Mouse (Mus musculus): Measurements from ENCODE around the gene BC024978. TPM values are rescaled to one million over a fixed set of nuclear protein-coding genes. Genes with fewer than 3 reads are reported as not detected.

The BC024978 gene
- polyA plus RNA-seq, 1 experiment = 8.2 TPM

DNA sequence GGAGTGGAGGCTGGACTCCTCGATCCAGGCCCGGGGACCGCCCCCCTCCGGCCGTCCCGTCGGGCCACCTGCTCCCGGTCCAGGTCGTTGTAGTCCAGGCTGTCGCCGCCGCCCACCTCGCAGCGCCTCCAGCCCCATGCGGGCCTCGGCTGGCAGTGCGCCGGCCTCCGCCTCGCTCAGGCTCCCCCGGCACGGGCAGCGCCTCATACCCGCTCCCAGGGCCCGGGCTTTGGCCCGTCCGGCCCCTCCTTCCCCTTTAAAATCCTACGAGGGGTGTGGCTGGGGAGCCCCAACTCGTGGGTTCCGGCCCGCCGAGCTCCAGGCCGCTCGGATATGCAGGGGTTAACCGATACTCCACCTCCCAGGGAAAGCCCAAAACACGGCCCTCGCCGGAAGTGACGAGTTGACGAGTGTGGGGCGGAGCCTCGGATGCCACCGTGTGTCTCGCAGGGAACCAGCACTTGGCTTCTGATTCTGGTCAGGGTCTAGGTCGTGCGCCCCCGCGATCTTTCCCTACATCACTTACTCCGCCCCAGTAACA lies 32.8 kb downstream of the BC024978 start, which contains the start of gene Itpkc:
Gene Itpkc, minus strand, starts transcription at position 381 of the 541 bp plus-strand sequence.
- TF ChIP-seq GATA1 (IDR thresholded peaks at IDR 0.05; ENCODE audit: low read length) = no peak

- TF ChIP-seq GATA1 (IDR thresholded peaks at IDR 0.05; ENCODE audit: low read length) = no peak
Observed at GRCm38 (mm10) chr7:27228865-27229264, 33.3 kb downstream of the BC024978 start.

DNA sequence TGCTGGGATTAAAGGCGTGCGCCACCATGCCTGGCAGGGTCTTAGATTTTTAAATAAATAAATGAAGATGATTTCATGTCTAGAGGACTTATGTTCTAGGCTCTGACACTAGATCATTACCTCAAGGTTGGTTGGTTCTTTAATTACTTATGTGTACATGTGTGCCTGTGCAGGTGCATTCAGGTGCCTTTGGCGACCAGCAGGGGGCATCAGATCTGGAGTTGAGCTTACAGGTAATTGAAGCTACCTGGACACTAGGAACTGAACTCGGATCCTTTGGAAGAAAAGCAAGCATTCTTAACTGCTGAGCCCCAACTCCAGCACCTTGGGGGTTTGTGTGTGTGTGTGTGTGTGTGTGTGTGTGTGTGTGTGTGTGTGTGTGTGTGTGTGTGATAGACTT lies 35.2 kb downstream of the BC024978 start:
- no peak for TF ChIP-seq GATA1 (IDR thresholded peaks at IDR 0.05; ENCODE audit: low read length)

- no peak for TF ChIP-seq GATA1 (IDR thresholded peaks at IDR 0.05; ENCODE audit: low read length)
Observed at GRCm38 (mm10) chr7:27231693-27232331, 36.2 kb downstream of the BC024978 start.

DNA sequence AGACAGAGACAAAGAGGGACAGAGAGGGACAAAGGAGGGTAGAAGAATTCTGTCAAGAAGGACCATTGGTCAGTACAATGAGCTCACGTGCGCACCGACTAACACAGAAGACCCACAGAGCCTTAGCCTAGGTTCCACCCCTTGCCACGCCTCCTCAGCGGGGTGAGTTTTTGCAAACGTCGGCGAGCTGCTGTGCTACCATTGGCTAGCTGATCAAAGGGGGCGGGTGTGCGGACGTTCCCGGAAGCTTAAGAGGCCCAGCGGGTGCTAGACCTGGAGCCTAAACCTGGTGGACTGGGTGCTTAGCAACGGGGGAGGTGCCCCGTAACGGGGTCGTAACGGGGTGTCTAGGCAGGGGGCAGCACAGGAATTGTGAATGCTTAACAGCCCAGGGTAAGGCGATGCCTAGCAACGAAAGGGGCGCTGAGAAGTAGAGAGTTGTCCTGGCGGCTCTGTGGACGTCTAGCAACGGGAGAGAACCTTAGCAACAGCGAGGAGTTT lies 37.2 kb downstream of the BC024978 start, which contains the start of gene Coq8b:
Gene Coq8b, plus strand, starts transcription at position 243 of the 501 bp plus-strand sequence.
- TF ChIP-seq GATA1 (IDR thresholded peaks at IDR 0.05; ENCODE audit: low read length) = no peak

GRCm38 (mm10) chr7:27233300-27233699 lies 37.7 kb downstream of the BC024978 start:
- TF ChIP-seq GATA1 (IDR thresholded peaks at IDR 0.05; ENCODE audit: low read length) = no peak

GRCm38 (mm10) chr7:27235726-27236125 lies 40.1 kb downstream of the BC024978 start:
- TF ChIP-seq GATA1 (IDR thresholded peaks at IDR 0.05; ENCODE audit: low read length) = no peak

DNA sequence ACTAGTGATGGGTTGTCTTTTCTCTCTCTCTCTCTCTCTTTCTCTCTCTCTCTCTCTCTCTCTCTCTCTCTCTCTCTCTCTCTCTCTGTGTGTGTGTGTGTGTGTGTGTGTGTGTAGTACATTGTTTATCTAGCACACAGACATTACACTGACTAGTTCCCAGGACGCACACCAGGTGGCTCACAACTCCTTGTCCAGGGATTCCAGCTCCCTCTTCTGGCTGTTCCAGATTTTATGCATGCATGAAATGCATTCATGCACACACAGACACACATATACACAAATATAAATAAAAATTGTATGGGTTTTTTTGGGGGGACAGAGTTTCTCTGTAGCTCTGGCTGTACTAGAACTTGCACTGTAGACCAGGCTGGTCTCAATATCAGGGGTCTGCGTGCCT lies 41.9 kb downstream of the BC024978 start:
- TF ChIP-seq GATA1 (IDR thresholded peaks at IDR 0.05; ENCODE audit: low read length) = no peak

GRCm38 (mm10) chr7:27238568-27238967 lies 43.0 kb downstream of the BC024978 start:
- TF ChIP-seq GATA1 (IDR thresholded peaks at IDR 0.05; ENCODE audit: low read length) = no peak

DNA sequence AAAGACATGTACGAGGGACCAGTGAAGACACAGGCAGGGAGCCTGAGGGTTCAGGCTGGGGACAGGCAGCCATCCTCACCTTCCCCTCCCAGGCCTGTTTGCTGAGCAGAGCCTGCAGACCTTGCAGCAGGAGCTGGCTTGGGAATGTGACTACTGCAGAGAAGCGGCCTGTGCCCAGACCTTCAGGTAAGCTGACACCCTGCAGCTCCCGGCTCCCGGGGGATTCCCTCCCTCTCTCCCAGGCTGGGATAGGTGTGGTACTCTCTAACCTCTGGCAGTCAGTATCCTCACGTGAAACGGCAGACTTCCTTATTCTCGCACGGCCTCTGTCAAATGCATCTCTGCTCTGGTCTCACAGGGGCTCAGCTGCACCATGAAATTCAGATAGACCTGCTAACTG lies 47.6 kb downstream of the BC024978 start:
- no peak for TF ChIP-seq GATA1 (IDR thresholded peaks at IDR 0.05; ENCODE audit: low read length)

GRCm38 (mm10) chr7:27249146-27249545 lies 53.6 kb downstream of the BC024978 start:
- TF ChIP-seq GATA1 (IDR thresholded peaks at IDR 0.05; ENCODE audit: low read length) = no peak

GRCm38 (mm10) chr7:27249928-27250327 lies 54.3 kb downstream of the BC024978 start:
- TF ChIP-seq GATA1 (IDR thresholded peaks at IDR 0.05; ENCODE audit: low read length) = no peak

DNA sequence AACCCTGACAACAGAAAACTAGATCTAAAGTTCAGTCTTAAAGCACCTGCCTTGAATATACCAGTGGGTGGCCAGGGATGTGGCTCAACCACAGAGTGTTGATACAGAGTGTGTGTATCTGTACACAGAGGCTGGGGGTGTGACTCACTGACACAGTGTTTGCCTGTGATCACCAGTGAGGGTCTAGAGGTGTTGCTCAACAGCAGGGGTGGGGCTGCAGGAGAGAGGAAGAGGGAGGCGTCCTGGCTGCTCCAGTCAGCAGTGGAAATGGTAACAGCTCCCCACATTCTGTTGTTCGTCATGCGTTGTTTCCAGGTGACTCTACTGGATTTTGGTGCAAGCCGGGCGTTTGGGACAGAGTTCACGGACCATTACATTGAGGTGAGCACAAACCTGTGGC lies 56.4 kb downstream of the BC024978 start:
- TF ChIP-seq GATA1 (IDR thresholded peaks at IDR 0.05; ENCODE audit: low read length) = no peak

- no peak for TF ChIP-seq GATA1 (IDR thresholded peaks at IDR 0.05; ENCODE audit: low read length)
Observed at GRCm38 (mm10) chr7:27255721-27256120, 60.1 kb downstream of the BC024978 start.

GRCm38 (mm10) chr7:27257046-27257851 lies 61.7 kb downstream of the BC024978 start:
- TF ChIP-seq GATA1 (IDR thresholded peaks at IDR 0.05; ENCODE audit: low read length) = no peak

DNA sequence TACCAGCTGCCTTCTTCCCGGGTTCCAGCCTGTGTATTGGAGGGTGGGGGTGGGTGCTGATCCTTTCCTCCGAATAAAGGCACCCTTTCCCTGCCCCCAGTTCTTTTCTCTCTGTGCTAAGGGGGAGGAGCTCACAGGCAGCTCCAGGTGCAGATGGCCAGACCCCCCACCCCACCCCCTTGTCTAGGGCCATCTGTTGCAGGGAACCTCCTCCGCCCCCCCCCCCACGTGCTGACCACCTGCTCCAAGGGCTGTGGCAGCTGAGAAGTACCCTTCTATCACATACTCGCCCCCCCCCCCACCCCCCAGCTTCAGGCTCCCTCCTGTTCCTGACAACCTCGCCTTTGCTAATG lies 62.2 kb downstream of the BC024978 start:
- TF ChIP-seq GATA1 (IDR thresholded peaks at IDR 0.05; ENCODE audit: low read length) = no peak
